Mouse (Mus musculus): ENCODE measurements at regions not wholly inside any gene's neighbourhood (a gene's known extent, or its start where the extent isn't known, plus 50 kb on each side); places are given as distances from the start of the nearest gene placed in this dataset.
A peak's percentile ranks its signal among the peaks of the same experiment; 100 is the strongest.

- Histone ChIP-seq H3K27ac (replicated peaks; ENCODE audit: low read depth, low read length) (no peak overlapping the region), H3K36me3 (ENCODE audit: control insufficient read depth, insufficient read depth, low read length) (no peaks in the 10 kb centered on the region), H3K9ac (ENCODE audit: low read depth, low read length) (no peak overlapping the region), H3K4me2 (ENCODE audit: low read depth, low read length) (no peak overlapping the region), H3K27me3 (replicated peaks; ENCODE audit: control insufficient read depth, insufficient read depth, low read length) (no peaks in the 10 kb centered on the region), H3K4me3 (ENCODE audit: low read depth, low read length) (no peak overlapping the region), H3K9me3 (ENCODE audit: control insufficient read depth, low read length) (no peaks in the 10 kb centered on the region), H3K4me1 (ENCODE audit: control insufficient read depth, insufficient read depth, low read length) (no peaks in the 10 kb centered on the region)
- ATAC-seq (ENCODE audit: low read depth) (no peak), DNase-seq (ENCODE audit: low spot score) (no peak)
- 90% methylated on average over 7 of the region's 7 CpGs for WGBS
Measured at GRCm38 (mm10) chr14:74529368-74529951, 111.2 kb upstream of the Htr2a start.

- Histone ChIP-seq H3K4me2 (ENCODE audit: low read depth, low read length) (no peak overlapping the region), H3K9me3 (ENCODE audit: control insufficient read depth, low read length) (no peaks in the 10 kb centered on the region), H3K9ac (ENCODE audit: low read depth, low read length) (no peak overlapping the region), H3K27me3 (replicated peaks; ENCODE audit: control insufficient read depth, insufficient read depth, low read length) (no peaks in the 10 kb centered on the region), H3K27ac (replicated peaks; ENCODE audit: low read depth, low read length) (no peak overlapping the region), H3K4me3 (ENCODE audit: low read depth, low read length) (no peak overlapping the region), H3K4me1 (ENCODE audit: control insufficient read depth, insufficient read depth, low read length) (no peaks in the 10 kb centered on the region), H3K36me3 (ENCODE audit: control insufficient read depth, insufficient read depth, low read length) (no peaks in the 10 kb centered on the region)
- WGBS = 79% methylated on average over 2 of the region's 2 CpGs
- ATAC-seq (ENCODE audit: low read depth) = no peak
- DNase-seq (ENCODE audit: low spot score) = peak; percentile 24
Measured at GRCm38 (mm10) chr14:74538187-74538586, 102.5 kb upstream of the Htr2a start.

- H3K4me1 ChIP-seq (ENCODE audit: control insufficient read depth, insufficient read depth, low read length) = no peaks in the 10 kb centered on the region
- no peaks in the 10 kb centered on the region for H3K9me3 ChIP-seq (ENCODE audit: control insufficient read depth, low read length)
- no peaks in the 10 kb centered on the region for H3K27me3 ChIP-seq (replicated peaks; ENCODE audit: control insufficient read depth, insufficient read depth, low read length)
- DNase-seq (ENCODE audit: low spot score) = peak; percentile 14
- 78% methylated on average over 3 of the region's 3 CpGs for WGBS
- H3K9ac ChIP-seq (ENCODE audit: low read depth, low read length) = no peak overlapping the region
- no peak for ATAC-seq (ENCODE audit: low read depth)
- H3K4me3 ChIP-seq (ENCODE audit: low read depth, low read length) = no peak overlapping the region
- H3K4me2 ChIP-seq (ENCODE audit: low read depth, low read length) = no peak overlapping the region
- H3K27ac ChIP-seq (replicated peaks; ENCODE audit: low read depth, low read length) = no peak overlapping the region
- H3K36me3 ChIP-seq (ENCODE audit: control insufficient read depth, insufficient read depth, low read length) = no peaks in the 10 kb centered on the region
Measured at GRCm38 (mm10) chr14:74544028-74544427, 96.6 kb upstream of the Htr2a start.

GRCm38 (mm10) chr14:74551091-74551490 lies 89.5 kb upstream of the Htr2a start:
- Histone ChIP-seq H3K4me2 (ENCODE audit: low read depth, low read length) (no peak overlapping the region), H3K9me3 (ENCODE audit: control insufficient read depth, low read length) (no peaks in the 10 kb centered on the region), H3K4me1 (ENCODE audit: control insufficient read depth, insufficient read depth, low read length) (no peaks in the 10 kb centered on the region), H3K36me3 (ENCODE audit: control insufficient read depth, insufficient read depth, low read length) (no peaks in the 10 kb centered on the region), H3K9ac (ENCODE audit: low read depth, low read length) (no peak overlapping the region), H3K4me3 (ENCODE audit: low read depth, low read length) (no peak overlapping the region), H3K27me3 (replicated peaks; ENCODE audit: control insufficient read depth, insufficient read depth, low read length) (no peaks in the 10 kb centered on the region), H3K27ac (replicated peaks; ENCODE audit: low read depth, low read length) (no peak overlapping the region)
- no peak for DNase-seq (ENCODE audit: low spot score)
- ATAC-seq (ENCODE audit: low read depth) = no peak
- WGBS = 100% methylated on average over 2 of the region's 2 CpGs

- no peak overlapping the region for H3K27ac ChIP-seq (replicated peaks; ENCODE audit: low read depth, low read length)
Measured at GRCm38 (mm10) chr14:74553636-74554035, 87.0 kb upstream of the Htr2a start.

GRCm38 (mm10) chr14:74558359-74558758 lies 82.3 kb upstream of the Htr2a start:
- no peak for ATAC-seq (ENCODE audit: low read depth)

More at GRCm38 (mm10) chr14:74553636-74554035, 87.0 kb upstream of the Htr2a start:
- Histone ChIP-seq H3K4me2 (ENCODE audit: low read depth, low read length) (no peak overlapping the region), H3K36me3 (ENCODE audit: control insufficient read depth, insufficient read depth, low read length) (no peaks in the 10 kb centered on the region), H3K9ac (ENCODE audit: low read depth, low read length) (no peak overlapping the region), H3K27me3 (replicated peaks; ENCODE audit: control insufficient read depth, insufficient read depth, low read length) (no peaks in the 10 kb centered on the region), H3K4me3 (ENCODE audit: low read depth, low read length) (no peak overlapping the region), H3K4me1 (ENCODE audit: control insufficient read depth, insufficient read depth, low read length) (no peaks in the 10 kb centered on the region), H3K9me3 (ENCODE audit: control insufficient read depth, low read length) (no peaks in the 10 kb centered on the region)
- 85% methylated on average over 1 of the region's 1 CpGs for WGBS
- DNase-seq (ENCODE audit: low spot score) (peak; percentile 13), ATAC-seq (ENCODE audit: low read depth) (no peak)

More at GRCm38 (mm10) chr14:74558359-74558758, 82.3 kb upstream of the Htr2a start:
- no peak overlapping the region for H3K4me2 ChIP-seq (ENCODE audit: low read depth, low read length)
- H3K4me3 ChIP-seq (ENCODE audit: low read depth, low read length) = no peak overlapping the region
- no peaks in the 10 kb centered on the region for H3K27me3 ChIP-seq (replicated peaks; ENCODE audit: control insufficient read depth, insufficient read depth, low read length)
- H3K36me3 ChIP-seq (ENCODE audit: control insufficient read depth, insufficient read depth, low read length) = no peaks in the 10 kb centered on the region
- no peaks in the 10 kb centered on the region for H3K4me1 ChIP-seq (ENCODE audit: control insufficient read depth, insufficient read depth, low read length)
- no peak for DNase-seq (ENCODE audit: low spot score)
- no peaks in the 10 kb centered on the region for H3K9me3 ChIP-seq (ENCODE audit: control insufficient read depth, low read length)
- 71% methylated on average over 5 of the region's 5 CpGs for WGBS
- no peak overlapping the region for H3K9ac ChIP-seq (ENCODE audit: low read depth, low read length)
- no peak overlapping the region for H3K27ac ChIP-seq (replicated peaks; ENCODE audit: low read depth, low read length)
